Mouse (Mus musculus): Measurements from ENCODE around the gene Ndufc1.
"Not testable (repeated sequence)": the region's sequence is repeated elsewhere in the genome, so short reads cannot be mapped to it uniquely, and the experiment has no call there.

DNA sequence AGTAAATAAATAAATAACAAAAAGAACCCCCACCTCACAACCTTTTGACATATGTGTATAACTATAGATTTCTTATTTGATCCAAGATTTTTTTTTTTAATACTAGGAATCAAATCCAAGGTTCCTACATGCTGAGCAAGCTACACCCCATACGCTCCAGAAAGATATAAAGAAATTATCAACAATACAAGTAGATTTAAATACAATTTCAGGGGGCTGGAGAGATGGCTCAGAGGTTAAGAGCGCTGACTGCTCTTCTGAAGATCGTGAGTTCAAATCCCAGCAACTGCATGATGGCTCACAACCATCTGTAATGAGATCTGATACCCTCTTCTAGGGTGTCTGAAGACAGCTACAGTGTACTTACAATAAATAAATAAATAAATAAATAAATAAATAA lies 15.8 kb downstream of the Ndufc1 start:
- not testable (repeated sequence) for TF ChIP-seq POLR2A (IDR thresholded peaks at IDR 0.05; ENCODE audit: low read depth, low read length); CTCF (IDR thresholded peaks at IDR 0.05; ENCODE audit: extremely low read depth, insufficient read length, insufficient replicate concordance, low read depth, low read length)

Measured in small intestine, adult 2 months (tissue).